Mouse (Mus musculus): ENCODE results near the gene Ropn1.
"Not testable (repeated sequence)": the region's sequence is repeated elsewhere in the genome, so short reads cannot be mapped to it uniquely, and the experiment has no call there.

The Ropn1 gene

GRCm38 (mm10) chr16:34690334-34691144 is 40.8 kb downstream of the Ropn1 start, which contains the start of gene Ccdc14:
Ccdc14 (plus strand) TSS chr16:34690616.
- peak; percentile 49 to 73 for DNase-seq (ENCODE audit: low spot score in 2 of 2)

GRCm38 (mm10) chr16:34691156-34691555 is 41.4 kb downstream of the Ropn1 start:
- no peak for DNase-seq (ENCODE audit: low spot score in 2 of 2)

GRCm38 (mm10) chr16:34694477-34694876 is 44.8 kb downstream of the Ropn1 start:
- no peak for DNase-seq (ENCODE audit: low spot score in 2 of 2)

GRCm38 (mm10) chr16:34698721-34699120 is 49.0 kb downstream of the Ropn1 start:
- DNase-seq (ENCODE audit: low spot score in 2 of 2) = not testable (repeated sequence)

- peak in 1 of 2 experiments; percentile 85 for DNase-seq (ENCODE audit: low spot score in 2 of 2)
Measured at GRCm38 (mm10) chr16:34700165-34700827, 50.6 kb downstream of the Ropn1 start.

- no peak for DNase-seq (ENCODE audit: low spot score in 2 of 2)
Measured at GRCm38 (mm10) chr16:34700828-34701216, 51.1 kb downstream of the Ropn1 start.

- no peak for DNase-seq (ENCODE audit: low spot score in 2 of 2)
Measured at GRCm38 (mm10) chr16:34706019-34706418, 56.3 kb downstream of the Ropn1 start.

- DNase-seq (ENCODE audit: low spot score in 2 of 2) = peak in 1 of 2 experiments; percentile 14
Measured at GRCm38 (mm10) chr16:34706487-34706946, 56.8 kb downstream of the Ropn1 start.

- no peak for DNase-seq (ENCODE audit: low spot score in 2 of 2)
Measured at GRCm38 (mm10) chr16:34711481-34711880, 61.8 kb downstream of the Ropn1 start.

GRCm38 (mm10) chr16:34725156-34725555 is 75.4 kb downstream of the Ropn1 start:
- no peak for DNase-seq (ENCODE audit: low spot score in 2 of 2)
